Mouse (Mus musculus) B cell, adult 2 months (primary cell): ENCODE measurements around the gene Mras.

Source experiments
- DNase-seq, 2 experiments: peaks; one replicate each; pipeline ENCODE4 v3.0.0; 2022

The Mras gene

GRCm38 (mm10) chr9:99439064-99439463 is 1.9 kb upstream of the Mras start:
- no peak for DNase-seq

DNA sequence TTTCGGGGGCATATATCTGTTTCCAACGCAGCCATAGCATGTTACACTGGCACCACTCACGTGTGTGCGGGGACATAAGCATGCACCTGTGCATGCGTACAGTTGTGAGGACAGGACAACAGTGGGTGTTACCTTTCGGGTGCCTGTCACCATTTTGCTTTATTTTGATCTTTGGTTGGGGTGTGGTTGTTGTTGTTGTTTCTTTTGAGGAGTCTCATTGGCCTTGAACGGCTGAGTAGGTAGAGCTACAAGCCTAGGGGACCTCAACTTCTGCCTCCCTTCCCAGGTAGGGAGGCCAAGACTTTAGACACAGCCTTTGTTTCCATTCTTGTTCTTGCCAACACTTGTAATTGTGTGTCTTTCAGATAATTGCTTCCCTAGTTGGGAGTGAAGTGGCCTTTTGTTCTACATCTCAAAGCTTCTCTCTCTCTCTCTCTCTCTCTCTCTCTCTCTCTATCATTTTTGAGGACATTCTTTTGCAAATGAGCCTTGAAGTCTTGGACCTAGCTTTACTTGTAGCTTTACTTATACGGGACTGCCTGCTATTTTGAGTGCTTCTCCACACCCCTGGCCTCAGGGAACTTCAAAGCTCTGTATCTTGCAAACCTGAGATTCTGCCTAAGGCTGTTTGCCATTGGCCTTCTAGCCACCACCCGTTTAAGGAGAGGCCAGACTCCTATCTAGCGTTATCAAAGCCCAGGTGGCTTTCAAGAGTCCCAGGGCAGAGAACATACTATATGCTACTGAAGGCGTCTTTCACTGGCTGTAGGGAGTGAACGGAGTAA is 792 bp upstream of the Mras start:
- DNase-seq = no peak

DNA sequence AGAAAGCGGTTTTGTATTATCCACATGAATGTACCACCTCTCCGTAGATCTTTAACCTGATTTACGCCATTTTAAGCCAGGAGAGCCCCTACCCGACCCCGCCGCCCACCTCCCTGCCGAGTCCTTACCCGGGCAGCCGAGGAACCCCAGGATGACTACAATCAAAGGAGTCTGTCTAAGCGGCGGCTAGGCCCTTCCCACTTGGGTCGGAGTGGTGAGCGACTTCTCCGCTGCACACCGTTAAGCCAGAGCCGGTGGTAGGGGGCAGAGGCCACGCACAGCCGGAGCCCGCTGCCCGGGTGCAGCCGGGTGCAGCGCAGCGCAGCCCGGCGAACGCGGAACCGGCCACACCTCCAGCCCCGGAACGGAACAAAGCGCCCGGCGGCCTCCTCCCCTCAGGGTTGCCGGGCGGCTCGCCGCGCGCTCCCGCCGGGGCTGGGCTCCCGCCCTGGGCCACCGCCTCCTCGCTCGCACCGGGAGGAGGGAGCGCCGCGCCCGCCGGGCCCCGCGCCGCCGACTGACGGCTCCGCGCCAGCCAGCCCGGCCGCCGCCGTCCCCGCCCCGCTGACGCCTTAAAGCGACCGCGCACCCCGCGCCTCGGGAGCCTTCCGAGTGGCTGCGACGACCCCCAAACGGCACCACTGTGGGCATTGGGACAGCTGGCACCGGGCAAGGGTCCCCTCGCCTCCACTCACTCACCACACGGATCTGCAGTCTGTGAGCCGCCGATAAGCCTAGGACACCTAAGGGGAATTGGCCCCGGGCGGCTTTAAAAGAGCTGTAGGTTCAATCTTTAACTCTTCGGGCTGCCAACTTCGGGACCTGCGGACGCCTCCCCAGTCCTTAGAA is 775 bp downstream of the Mras start:
- no peak for DNase-seq

DNA sequence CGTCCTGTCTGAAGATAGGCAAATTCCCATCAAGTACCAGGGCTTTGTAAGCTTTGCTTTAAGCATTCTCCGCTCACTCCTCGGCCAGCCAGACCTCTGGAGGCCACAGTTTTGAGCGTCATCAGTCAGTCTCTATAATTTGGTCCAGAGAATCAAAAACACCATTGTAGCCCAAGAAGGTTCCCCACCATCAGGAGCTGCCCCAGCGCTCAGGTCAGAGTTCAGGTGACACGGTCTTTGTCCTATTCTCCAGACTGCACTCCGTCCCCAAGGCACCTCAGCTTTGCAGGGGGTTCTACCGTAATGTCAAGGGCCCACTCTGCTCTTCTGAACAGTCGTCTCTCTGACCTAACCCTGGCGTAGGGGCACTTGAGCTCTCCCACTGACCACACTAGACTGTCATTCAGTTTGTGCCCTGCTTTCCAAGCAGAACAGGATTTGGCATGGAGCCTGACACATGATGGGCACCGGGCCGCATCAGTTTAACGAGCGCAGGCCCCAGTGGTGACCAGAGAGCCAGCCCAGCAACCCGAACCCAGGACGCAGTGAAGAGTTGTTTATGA is 1.5 kb downstream of the Mras start:
- no peak for DNase-seq

DNA sequence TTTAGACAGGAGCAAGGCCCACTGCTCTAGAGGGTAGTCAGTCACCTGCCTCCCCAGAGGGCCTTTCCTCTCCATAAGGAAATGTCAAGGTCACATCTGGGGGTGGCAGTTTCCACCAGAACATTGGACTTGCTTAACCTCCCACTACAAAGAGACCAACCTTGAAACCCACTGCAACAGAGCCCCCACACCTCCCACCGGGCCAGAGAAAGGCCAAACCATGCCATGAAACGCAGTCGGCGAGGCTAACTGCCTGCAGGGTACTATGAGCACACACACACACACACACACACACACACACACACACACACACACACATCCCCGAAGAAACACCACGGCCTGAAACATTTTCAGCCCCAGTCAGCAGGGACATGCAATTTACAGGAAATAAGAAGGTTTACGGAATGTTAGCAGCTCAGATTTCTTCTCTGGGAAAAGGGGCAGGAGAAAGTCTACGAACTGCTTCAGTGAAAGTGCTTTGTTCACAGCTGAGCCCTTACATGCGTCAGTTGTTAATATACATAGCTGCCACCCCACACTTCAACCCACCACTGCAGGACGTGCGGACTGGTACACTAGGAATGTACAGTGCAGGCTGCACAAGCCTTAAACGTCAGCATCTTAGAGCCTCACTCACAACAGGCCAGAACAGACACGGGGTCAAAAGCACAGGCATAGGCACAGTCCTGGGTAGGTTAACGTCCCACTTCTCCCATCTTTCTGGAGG is 2.1 kb downstream of the Mras start:
- no peak for DNase-seq

DNA sequence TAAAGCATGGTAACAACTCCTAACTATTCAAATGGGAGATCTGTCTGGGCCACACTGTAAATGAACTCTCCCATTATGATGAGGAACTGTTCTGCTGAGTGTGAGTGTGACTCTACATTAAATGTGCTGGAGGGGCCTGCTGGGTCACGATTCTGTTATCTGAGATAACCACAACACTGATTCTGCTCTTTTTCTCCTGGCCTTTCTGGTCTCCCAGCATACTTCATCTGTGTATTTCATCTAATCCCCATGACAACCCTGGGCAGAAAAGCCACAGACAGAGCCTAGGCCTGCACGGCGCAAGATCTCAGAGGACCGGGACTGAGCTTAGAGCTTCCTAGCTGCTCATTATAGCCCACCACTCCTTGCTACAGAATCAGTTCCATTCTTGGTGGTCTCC is 4.7 kb downstream of the Mras start:
- no peak for DNase-seq

DNA sequence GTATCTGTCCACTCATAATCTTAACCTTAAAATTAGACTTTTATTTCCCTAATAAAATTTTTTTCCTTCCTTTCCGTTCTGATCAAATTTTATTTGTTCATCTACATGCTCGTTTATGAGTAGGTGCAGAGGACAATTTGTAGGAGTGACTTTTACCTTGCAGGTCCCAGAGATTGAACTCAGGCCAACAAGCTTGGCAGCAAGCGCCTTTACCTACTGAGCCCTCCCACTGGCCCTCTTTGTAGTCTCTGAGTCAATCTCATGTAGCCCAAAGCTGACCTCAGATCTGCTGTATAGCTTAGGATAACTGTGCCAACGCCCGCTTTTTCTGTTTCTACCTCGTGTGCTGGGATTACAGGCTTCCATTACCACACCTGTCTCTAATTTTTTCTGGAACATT is 5.2 kb downstream of the Mras start:
- DNase-seq = no peak

GRCm38 (mm10) chr9:99431346-99431745 is 5.8 kb downstream of the Mras start:
- no peak for DNase-seq

- no peak for DNase-seq
Measured at GRCm38 (mm10) chr9:99430806-99431205, 6.4 kb downstream of the Mras start.

DNA sequence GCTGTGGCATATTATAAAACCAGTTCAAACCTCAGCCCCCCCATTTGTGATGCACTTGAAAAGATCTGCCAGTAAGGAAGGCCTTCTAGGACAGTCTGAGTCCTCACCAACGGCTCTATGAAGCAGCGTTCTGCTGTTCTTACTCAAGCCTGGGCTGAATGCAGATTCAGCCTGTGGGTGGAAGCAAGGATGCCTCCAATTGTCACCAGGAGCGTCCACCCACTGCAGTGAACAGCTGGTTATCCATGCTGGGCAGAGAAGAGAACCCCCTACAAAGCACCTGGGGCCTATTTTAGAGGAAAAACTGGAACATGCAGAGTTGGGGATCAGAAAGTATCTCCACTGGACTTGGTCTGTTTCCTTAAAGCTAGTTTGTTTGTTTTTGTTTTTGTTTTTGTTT is 7.3 kb downstream of the Mras start:
- DNase-seq = no peak

GRCm38 (mm10) chr9:99428601-99429331 is 8.4 kb downstream of the Mras start:
- DNase-seq = no peak

DNA sequence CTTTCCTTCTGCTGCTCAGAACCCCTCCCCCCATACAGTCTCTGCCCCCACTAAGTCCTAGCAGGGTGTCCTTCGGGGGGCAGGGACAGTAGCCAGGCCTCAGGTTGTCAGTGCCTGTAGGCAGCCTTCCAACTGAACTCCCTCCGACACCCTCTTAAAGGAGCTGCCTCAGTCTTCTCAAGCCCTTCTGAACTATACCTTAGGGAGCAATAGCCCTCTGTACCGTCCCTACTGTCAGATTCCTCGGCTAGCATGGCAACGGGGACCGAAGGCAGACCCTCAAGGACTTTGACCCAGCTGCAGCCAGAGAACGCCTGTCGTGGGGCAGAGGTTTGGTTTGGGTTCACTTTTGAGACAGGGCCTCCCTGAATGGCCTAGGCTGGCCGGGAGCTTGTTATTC is 11.9 kb downstream of the Mras start:
- DNase-seq = no peak

DNA sequence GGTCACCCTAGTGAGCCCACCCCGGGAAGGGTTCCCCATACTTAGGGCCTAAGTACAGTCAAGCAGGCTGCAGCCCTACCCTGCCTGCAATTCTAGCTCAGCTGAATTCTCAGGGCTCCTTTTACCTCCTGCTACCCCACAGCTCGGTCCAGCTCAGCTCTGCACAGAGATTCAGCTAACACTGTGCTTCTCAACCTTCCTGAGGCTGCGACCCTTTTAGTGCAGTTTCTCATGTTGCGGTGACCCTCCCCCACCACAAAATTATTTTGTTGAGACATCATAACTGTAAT is 12.7 kb downstream of the Mras start:
- DNase-seq = no peak

DNA sequence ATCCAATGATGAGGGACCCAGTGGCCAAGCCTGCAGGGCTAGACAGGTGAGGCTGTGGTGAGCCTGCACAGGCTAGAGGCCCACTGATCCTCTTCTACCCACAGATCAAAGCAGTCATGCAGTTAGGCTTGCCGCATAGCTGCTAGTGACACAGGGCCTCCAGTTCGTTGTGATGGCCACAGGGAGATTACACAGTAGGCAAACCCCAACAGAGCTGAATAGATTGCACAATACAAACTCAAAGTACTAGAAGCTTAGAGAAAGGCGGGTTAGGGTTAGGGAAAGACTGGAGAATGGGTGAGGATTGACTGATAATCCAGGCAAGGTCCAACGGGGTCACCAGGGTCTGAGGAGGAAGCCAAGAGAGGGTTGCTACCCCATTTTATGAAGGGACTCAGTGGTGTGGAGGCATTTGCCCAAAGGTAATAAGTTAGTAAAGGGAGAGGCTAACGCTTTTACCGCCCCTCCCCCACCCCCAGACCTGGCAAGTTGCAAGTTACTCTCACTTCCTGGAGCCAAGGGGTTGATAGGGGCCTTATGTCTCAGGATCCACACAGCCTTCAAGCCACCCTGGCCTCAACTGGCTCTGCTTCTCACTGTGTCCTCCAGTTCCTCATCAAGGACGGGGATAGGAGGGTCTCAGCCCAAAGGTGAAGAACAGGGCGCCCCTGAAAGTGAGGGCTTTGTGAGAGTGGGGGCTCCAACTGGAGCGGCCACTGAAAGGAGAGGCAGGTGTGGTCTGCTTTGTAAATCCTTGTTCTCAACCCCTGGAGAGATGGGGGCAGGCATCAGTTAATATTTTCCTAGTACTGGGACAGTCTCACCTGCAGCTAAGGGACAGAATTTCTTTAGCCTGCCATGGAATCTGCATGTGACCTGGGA is 13.2 kb downstream of the Mras start:
- no peak for DNase-seq

DNA sequence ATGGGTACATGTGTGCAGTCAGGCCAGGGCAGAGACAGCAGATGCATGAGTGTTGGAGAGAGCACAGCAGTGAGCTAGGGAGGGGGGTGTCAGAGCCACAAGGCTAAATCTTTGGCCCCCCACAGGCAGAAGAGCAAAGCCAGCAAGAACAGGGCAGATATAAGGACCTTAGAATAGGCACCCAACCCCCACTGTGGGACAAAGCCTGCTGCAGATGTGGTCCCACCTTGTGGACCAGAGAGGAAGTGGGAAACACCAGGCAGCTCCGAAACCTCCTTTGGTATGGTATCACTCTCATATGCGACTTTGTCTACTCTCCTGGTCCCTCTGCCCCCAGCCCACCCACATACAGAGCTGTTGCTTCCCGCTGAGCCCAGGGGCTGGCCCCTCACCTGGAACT is 15.3 kb downstream of the Mras start:
- DNase-seq = no peak

DNA sequence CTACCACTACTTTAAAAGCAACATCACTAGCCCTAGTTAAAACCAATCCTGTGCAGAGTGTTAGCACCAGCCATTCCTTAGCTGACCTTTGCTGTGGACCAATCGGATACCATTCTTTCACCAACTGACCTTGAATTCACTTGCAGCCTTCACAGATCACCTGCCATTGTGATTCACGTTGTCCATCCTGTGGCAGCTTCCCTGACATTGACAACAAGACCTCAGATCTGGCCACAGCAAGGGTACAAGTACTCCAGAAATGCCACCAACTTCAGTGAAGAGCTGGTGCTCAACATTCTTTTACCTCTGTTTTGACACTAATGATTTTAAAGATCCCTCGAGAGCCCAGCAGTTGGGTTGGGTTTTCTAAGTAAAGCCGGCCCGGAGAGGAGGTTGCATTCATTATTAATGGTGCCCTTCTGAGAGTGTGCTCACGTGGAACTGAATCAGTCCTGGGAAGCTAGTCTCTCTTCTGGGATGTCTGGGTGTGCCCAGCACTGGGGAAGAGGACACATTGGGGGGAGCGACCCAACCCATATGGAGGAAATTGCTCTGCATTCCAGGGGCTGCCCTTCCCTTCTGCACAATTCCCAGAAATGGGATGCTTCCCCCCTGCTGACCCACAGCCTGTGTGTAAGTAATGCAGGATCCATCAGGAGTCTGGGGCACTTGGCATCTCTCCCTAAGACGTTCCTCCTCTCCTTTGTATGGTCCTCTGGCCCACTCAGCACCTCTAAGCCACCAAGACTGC is 17.1 kb downstream of the Mras start:
- no peak for DNase-seq

DNA sequence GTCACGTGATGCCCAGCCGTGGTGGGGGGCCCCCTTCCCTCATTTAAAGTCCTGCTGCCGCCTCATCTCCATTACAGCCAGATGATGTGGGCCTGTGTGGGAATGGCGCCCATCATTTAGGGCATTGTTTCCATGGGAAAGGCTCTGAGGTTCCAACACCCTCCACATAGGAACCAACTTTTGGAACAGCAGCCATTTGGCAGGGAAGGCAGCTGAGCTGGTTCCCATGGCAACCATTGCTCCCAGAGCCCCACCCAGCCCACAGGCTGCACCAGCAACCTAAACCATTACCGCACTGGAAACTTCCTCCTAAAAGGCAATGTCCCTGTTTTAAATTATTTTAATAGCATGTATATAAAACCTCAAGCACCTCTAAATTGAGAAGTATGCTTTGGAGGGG is 18.8 kb downstream of the Mras start:
- no peak for DNase-seq

- no peak for DNase-seq
Measured at GRCm38 (mm10) chr9:99417288-99417846, 19.8 kb downstream of the Mras start.

GRCm38 (mm10) chr9:99416809-99417208 is 20.4 kb downstream of the Mras start:
- DNase-seq = no peak

GRCm38 (mm10) chr9:99411785-99412184 is 25.4 kb downstream of the Mras start:
- no peak for DNase-seq

- DNase-seq = no peak
Measured at GRCm38 (mm10) chr9:99411093-99411492, 26.1 kb downstream of the Mras start.
